9 mouse cellular contexts compared by ENCODE assay signal in genomic region chr8:85171291-85171690, GRCm38 (mm10). TPM values are rescaled to one million over a fixed set of nuclear protein-coding genes. Genes with fewer than 3 reads are reported as not detected.
DNase-seq lines count a peak whose midpoint lies in the region; ATAC-seq and TF ChIP-seq lines count a peak whose summit lies in the region.
"Had no signal": no experiment of that assay in that cellular context is flagged by ENCODE, and none has a peak within 500 bp of the region (broad histone marks: within the 10 kb centered on the region; RNA-seq: fewer than 3 reads in every experiment).

No protein-coding gene starts in this region.

- peaks cover 6% of the 10 kb centered on the region for H3K9me3 ChIP-seq in ES-Bruce4 (replicated peaks; ENCODE audit: control insufficient read depth, insufficient read depth, low read length, poor library complexity, severe bottlenecking)

- no peaks in the 10 kb centered on the region; the same call in 1 of the 2 replicates for H3K27me3 ChIP-seq in ES-Bruce4 (ENCODE audit: control insufficient read depth, insufficient read depth, low read length, poor library complexity, severe bottlenecking)

- no peak for TF ChIP-seq POLR2A in ES-Bruce4 (IDR thresholded peaks at IDR 0.05; ENCODE audit: insufficient read depth, low read length)

- TF ChIP-seq EP300 in ES-Bruce4 (IDR thresholded peaks at IDR 0.05; ENCODE audit: insufficient read depth, low read depth, low read length): no peak

- H3K4me1 ChIP-seq in ES-Bruce4 (ENCODE audit: control insufficient read depth, insufficient read depth, low read length): no peaks in the 10 kb centered on the region

- DNase-seq in heart, adult 9 months (ENCODE audit: low spot score in 2 of 2): peak; percentile 8 to 15
- DNase-seq in heart, adult 11 months: no peak
- peak; percentile 58 for DNase-seq in brain, adult 2 months (ENCODE audit: low read depth, low spot score)
- peak; percentile 14 to 71 for DNase-seq in frontal cortex, adult 2 months (ENCODE audit: extremely low spot score in 1 of 2, low spot score in 1 of 2)
- DNase-seq in layer of hippocampus, postnatal 25 days (ENCODE audit: extremely low spot score in 1 of 2, low spot score in 1 of 2): peak; percentile 10 to 41
- DNase-seq in thymus, postnatal 36 days: peak; percentile 7 to 10

- no peak overlapping the region for H3K9ac ChIP-seq in ES-Bruce4 (ENCODE audit: low read depth, poor library complexity, severe bottlenecking)

- H3K27ac ChIP-seq in ES-Bruce4 (ENCODE audit: insufficient read depth, low read length): no peak overlapping the region
- H3K27ac ChIP-seq: macrophage had no signal

- peak; percentile 42 for TF ChIP-seq CTCF in ES-Bruce4 (IDR thresholded peaks at IDR 0.05; ENCODE audit: low read depth, low read length)

- no peaks in the 10 kb centered on the region for H3K36me3 ChIP-seq in ES-Bruce4 (ENCODE audit: control insufficient read depth, insufficient read depth, low read length, poor library complexity, severe bottlenecking)

- peak; percentile 56; the same call in 1 of the 2 replicates for ATAC-seq in megakaryocyte, adult 5-6 weeks (ENCODE audit: poor library complexity, severe bottlenecking)

- no peak overlapping the region for H3K4me3 ChIP-seq in ES-Bruce4 (ENCODE audit: low read depth, low read length)

RNA-seq across cellular contexts. Expression of gene Cks1brt, which starts 19.6 kb away (rescaled TPM):
- polyA plus RNA-seq in ES-Bruce4 (2011; ENCODE audit: insufficient read depth, insufficient read length, low read depth, missing spikeins): 1.3 and 1.5 TPM in 2 replicates
- not detected in 2 replicates for polyA plus RNA-seq in frontal cortex, adult 2 months (2012; rRNA removed)
- total RNA-seq in layer of hippocampus, postnatal 25 days (2021): not detected
- not detected in 2 replicates for total RNA-seq in megakaryocyte, adult 5-6 weeks (2015)
- total RNA-seq in megakaryocyte, adult 5-6 weeks (2017): not detected in 2 replicates
- polyA plus RNA-seq: macrophage had no signal

RNA-seq across cellular contexts. Expression of gene Zfp791, which starts 48.4 kb away (rescaled TPM):
- 2.0 and 2.2 TPM in 2 replicates for polyA plus RNA-seq in ES-Bruce4 (2011; ENCODE audit: insufficient read depth, insufficient read length, low read depth, missing spikeins)
- polyA plus RNA-seq in frontal cortex, adult 2 months (2012; rRNA removed): 3.2 and 4.0 TPM in 2 replicates
- total RNA-seq in layer of hippocampus, postnatal 25 days (2021): 1 to 10 TPM; 7.0 to 7.1 TPM
- not detected in 2 replicates for total RNA-seq in megakaryocyte, adult 5-6 weeks (2015)
- not detected in 2 replicates for total RNA-seq in megakaryocyte, adult 5-6 weeks (2017)

RNA-seq across cellular contexts. Expression of gene Olfr371, which starts 54.5 kb away (rescaled TPM):
- polyA plus RNA-seq in ES-Bruce4 (2011; ENCODE audit: insufficient read depth, insufficient read length, low read depth, missing spikeins): not detected in 2 replicates
- not detected in 2 replicates for polyA plus RNA-seq in frontal cortex, adult 2 months (2012; rRNA removed)
- not detected for total RNA-seq in layer of hippocampus, postnatal 25 days (2021)
- total RNA-seq in megakaryocyte, adult 5-6 weeks (2015): not detected in 2 replicates
- not detected in 2 replicates for total RNA-seq in megakaryocyte, adult 5-6 weeks (2017)
- polyA plus RNA-seq: macrophage had no signal

Comparison
In these comparisons a context has a peak if more than half of its experiments do, and no peak if none do; other contexts are left out.
1. RNA of gene Zfp791, which starts 48.4 kb away (total RNA-seq): 7.0 to 7.1 TPM in layer of hippocampus, postnatal 25 days; not detected in megakaryocyte, adult 5-6 weeks; every median in the first group is over 4 times any median in the second.